Mouse (Mus musculus) right cerebral cortex, postnatal 36 days (tissue): Measurements from ENCODE around the gene Fgd6.

Source experiments
- DNase-seq, 2 experiments: peaks; one replicate each; pipeline ENCODE4 v3.0.0; 2022; ENCODE audit warnings: low spot score in 2 of 2, mixed read lengths in 1 of 2

Gene Fgd6

GRCm38 (mm10) chr10:94035658-94036374 lies at the start of gene Fgd6, which contains the start of gene Vezt:
Gene Fgd6 (plus strand): TSS chr10:94036001.
Gene Vezt (minus strand): TSS chr10:94035817.
- DNase-seq, result peak; percentile 98

- DNase-seq, result no peak
Measured at GRCm38 (mm10) chr10:93994136-93994535, 41.7 kb upstream of the Fgd6 start.

- no peak for DNase-seq
Measured at GRCm38 (mm10) chr10:93995100-93995499, 40.7 kb upstream of the Fgd6 start.

GRCm38 (mm10) chr10:93999357-93999756 lies 36.4 kb upstream of the Fgd6 start:
- DNase-seq, result no peak

GRCm38 (mm10) chr10:94000223-94000622 lies 35.6 kb upstream of the Fgd6 start:
- no peak for DNase-seq

GRCm38 (mm10) chr10:94008356-94008755 lies 27.4 kb upstream of the Fgd6 start:
- DNase-seq, result no peak

- DNase-seq, result no peak
Measured at GRCm38 (mm10) chr10:94009991-94010679, 25.7 kb upstream of the Fgd6 start.

- no peak for DNase-seq
Measured at GRCm38 (mm10) chr10:94011024-94011423, 24.8 kb upstream of the Fgd6 start.

GRCm38 (mm10) chr10:94013196-94013595 lies 22.6 kb upstream of the Fgd6 start:
- peak; percentile 20 to 25 for DNase-seq

- DNase-seq, result no peak
Measured at GRCm38 (mm10) chr10:94014200-94014599, 21.6 kb upstream of the Fgd6 start.

GRCm38 (mm10) chr10:94017455-94017854 lies 18.3 kb upstream of the Fgd6 start:
- no peak for DNase-seq

- no peak for DNase-seq
Measured at GRCm38 (mm10) chr10:94020587-94020986, 15.2 kb upstream of the Fgd6 start.

GRCm38 (mm10) chr10:94021059-94021458 lies 14.7 kb upstream of the Fgd6 start:
- no peak for DNase-seq

- DNase-seq, result no peak
Measured at GRCm38 (mm10) chr10:94025079-94025478, 10.7 kb upstream of the Fgd6 start.

- no peak for DNase-seq
Measured at GRCm38 (mm10) chr10:94028493-94028892, 7.3 kb upstream of the Fgd6 start.

GRCm38 (mm10) chr10:94031164-94031563 lies 4.6 kb upstream of the Fgd6 start:
- no peak for DNase-seq

GRCm38 (mm10) chr10:94034876-94035657 lies 734 bp upstream of the Fgd6 start:
- DNase-seq, result peak; percentile 34 to 44

- DNase-seq, result peak in 1 of 2 experiments; percentile 10
Measured at GRCm38 (mm10) chr10:94036375-94036758, 566 bp downstream of the Fgd6 start.

- no peak for DNase-seq
Measured at GRCm38 (mm10) chr10:94037196-94037595, 1.4 kb downstream of the Fgd6 start.

- no peak for DNase-seq
Measured at GRCm38 (mm10) chr10:94037596-94037995, 1.8 kb downstream of the Fgd6 start.

- no peak for DNase-seq
Measured at GRCm38 (mm10) chr10:94038366-94039260, 2.8 kb downstream of the Fgd6 start.
